Mouse (Mus musculus) lung, postnatal 25 days (tissue): ENCODE results near the gene Gabrp.

Source experiments
- DNase-seq: peaks from one replicate; pipeline ENCODE4 v3.0.0; 2022; ENCODE audit warnings: low spot score

Gene Gabrp

GRCm38 (mm10) chr11:33578859-33579258 lies at the start of gene Gabrp:
Gabrp (minus strand) TSS chr11:33578959.
- DNase-seq: no peak

- DNase-seq: no peak
Observed at GRCm38 (mm10) chr11:33627136-33627742, 48.5 kb upstream of the Gabrp start.

GRCm38 (mm10) chr11:33614218-33614617 lies 35.5 kb upstream of the Gabrp start:
- DNase-seq: peak; percentile 62

- DNase-seq: no peak
Observed at GRCm38 (mm10) chr11:33607784-33608183, 29.0 kb upstream of the Gabrp start.

- DNase-seq: peak; percentile 43
Observed at GRCm38 (mm10) chr11:33603174-33603573, 24.4 kb upstream of the Gabrp start.

- no peak for DNase-seq
Observed at GRCm38 (mm10) chr11:33598986-33599385, 20.2 kb upstream of the Gabrp start, which contains the start of gene D130052B06Rik. D130052B06Rik (plus strand) TSS chr11:33599302.

- no peak for DNase-seq
Observed at GRCm38 (mm10) chr11:33596655-33597054, 17.9 kb upstream of the Gabrp start.

GRCm38 (mm10) chr11:33592826-33593225 lies 14.1 kb upstream of the Gabrp start:
- DNase-seq: no peak

- DNase-seq: no peak
Observed at GRCm38 (mm10) chr11:33590771-33591170, 12.0 kb upstream of the Gabrp start.

- no peak for DNase-seq
Observed at GRCm38 (mm10) chr11:33586614-33587013, 7.9 kb upstream of the Gabrp start.

- DNase-seq: peak; percentile 34
Observed at GRCm38 (mm10) chr11:33579621-33580020, 862 bp upstream of the Gabrp start.

- no peak for DNase-seq
Observed at GRCm38 (mm10) chr11:33574944-33575343, 3.8 kb downstream of the Gabrp start.

- peak; percentile 24 for DNase-seq
Observed at GRCm38 (mm10) chr11:33570413-33570812, 8.3 kb downstream of the Gabrp start.

GRCm38 (mm10) chr11:33563921-33564320 lies 14.8 kb downstream of the Gabrp start:
- no peak for DNase-seq

- no peak for DNase-seq
Observed at GRCm38 (mm10) chr11:33554123-33554522, 24.6 kb downstream of the Gabrp start.

GRCm38 (mm10) chr11:33550861-33551560 lies 27.7 kb downstream of the Gabrp start:
- no peak for DNase-seq

- no peak for DNase-seq
Observed at GRCm38 (mm10) chr11:33547386-33547785, 31.4 kb downstream of the Gabrp start.

GRCm38 (mm10) chr11:33544945-33545344 lies 33.8 kb downstream of the Gabrp start:
- no peak for DNase-seq

- DNase-seq: no peak
Observed at GRCm38 (mm10) chr11:33544121-33544520, 34.6 kb downstream of the Gabrp start.

- no peak for DNase-seq
Observed at GRCm38 (mm10) chr11:33537390-33538125, 41.2 kb downstream of the Gabrp start.

GRCm38 (mm10) chr11:33536636-33537035 lies 42.1 kb downstream of the Gabrp start:
- DNase-seq: no peak

- no peak for DNase-seq
Observed at GRCm38 (mm10) chr11:33534541-33534940, 44.2 kb downstream of the Gabrp start.

GRCm38 (mm10) chr11:33533577-33533976 lies 45.2 kb downstream of the Gabrp start:
- no peak for DNase-seq
